Mouse (Mus musculus): ENCODE data around the gene Fbxo7. TPM values are rescaled to one million over a fixed set of nuclear protein-coding genes. Genes with fewer than 3 reads are reported as not detected.

Gene Fbxo7
- total RNA-seq, 2 experiments from 2014 or later = 8.5 to 11.8 TPM

- Histone ChIP-seq H3K27ac (no peak overlapping the region), H3K4me3 (no peak overlapping the region)
- no peak for TF ChIP-seq CTCF (IDR thresholded peaks at IDR 0.05)
- DNase-seq = no peak
- intact Hi-C loops (cut with DNase I) = no loop called here
These were observed 26.0 kb downstream of the Fbxo7 start for GRCm38 (mm10) chr10:86047786-86048185.

GRCm38 (mm10) chr10:86050522-86050921, 28.8 kb downstream of the Fbxo7 start:
- no peak overlapping the region for H3K27ac ChIP-seq
- TF ChIP-seq CTCF (IDR thresholded peaks at IDR 0.05) = no peak
- DNase-seq = no peak
- intact Hi-C loops (cut with DNase I) = no loop called here
- H3K4me3 ChIP-seq = no peak overlapping the region

GRCm38 (mm10) chr10:86052818-86053522, 31.2 kb downstream of the Fbxo7 start:
- no peak overlapping the region for H3K27ac ChIP-seq
- no peak for TF ChIP-seq CTCF (IDR thresholded peaks at IDR 0.05)
- no peak for DNase-seq
- intact Hi-C loops (cut with DNase I) = no loop called here
- H3K4me3 ChIP-seq = no peak overlapping the region

- no peak for DNase-seq
- TF ChIP-seq CTCF (IDR thresholded peaks at IDR 0.05) = no peak; the same call in 1 of the 2 replicates
- H3K27ac ChIP-seq = no peak overlapping the region
- no peak overlapping the region for H3K4me3 ChIP-seq
- intact Hi-C loops (cut with DNase I) = no loop called here
These were observed 34.6 kb downstream of the Fbxo7 start for GRCm38 (mm10) chr10:86056297-86056903.

- TF ChIP-seq CTCF (IDR thresholded peaks at IDR 0.05) = no peak
- H3K27ac ChIP-seq = no peak overlapping the region
- no peak overlapping the region for H3K4me3 ChIP-seq
- no peak for DNase-seq
- intact Hi-C loops (cut with DNase I) = no loop called here
These were observed 35.5 kb downstream of the Fbxo7 start for GRCm38 (mm10) chr10:86057286-86057685.

- Histone ChIP-seq H3K4me3 (no peak overlapping the region), H3K27ac (no peak overlapping the region)
- intact Hi-C loops (cut with DNase I) = no loop called here
- no peak for TF ChIP-seq CTCF (IDR thresholded peaks at IDR 0.05)
- no peak for DNase-seq
These were observed 35.9 kb downstream of the Fbxo7 start for GRCm38 (mm10) chr10:86057712-86058111.

GRCm38 (mm10) chr10:86060267-86060666, 38.5 kb downstream of the Fbxo7 start:
- Histone ChIP-seq H3K4me3 (no peak overlapping the region), H3K27ac (no peak overlapping the region)
- intact Hi-C loops (cut with DNase I) = no loop called here
- DNase-seq = no peak
- TF ChIP-seq CTCF (IDR thresholded peaks at IDR 0.05) = no peak

- no peak overlapping the region for H3K27ac ChIP-seq
- no peak for TF ChIP-seq CTCF (IDR thresholded peaks at IDR 0.05)
- no peak for DNase-seq
- no peak overlapping the region for H3K4me3 ChIP-seq
- intact Hi-C loops (cut with DNase I) = no loop called here
These were observed 40.7 kb downstream of the Fbxo7 start for GRCm38 (mm10) chr10:86062261-86063017.

GRCm38 (mm10) chr10:86063018-86063384, 41.2 kb downstream of the Fbxo7 start:
- TF ChIP-seq CTCF (IDR thresholded peaks at IDR 0.05) = no peak

GRCm38 (mm10) chr10:86064937-86065336, 43.2 kb downstream of the Fbxo7 start:
- intact Hi-C loops (cut with DNase I) = loop anchor here (1.0 to 5.0 kb wide), 3 partner anchors 117 to 399 kb away; no protein-coding TSS in a partner anchor
- Histone ChIP-seq H3K27ac (peak overlapping the region; percentile 68), H3K4me3 (no peak overlapping the region)
- peak; percentile 94 for TF ChIP-seq CTCF (IDR thresholded peaks at IDR 0.05)
- peak; percentile 82 for DNase-seq

More at GRCm38 (mm10) chr10:86063018-86063384, 41.2 kb downstream of the Fbxo7 start:
- intact Hi-C loops (cut with DNase I) = no loop called here
- no peak for DNase-seq
- H3K4me3 ChIP-seq = no peak overlapping the region
- H3K27ac ChIP-seq = no peak overlapping the region

- intact Hi-C loops (cut with DNase I) = loop anchor here (1.0 to 5.0 kb wide), 3 partner anchors 117 to 399 kb away; no protein-coding TSS in a partner anchor
These were observed 43.9 kb downstream of the Fbxo7 start for GRCm38 (mm10) chr10:86065661-86066060.

GRCm38 (mm10) chr10:86066651-86067050, 44.9 kb downstream of the Fbxo7 start:
- no peak for DNase-seq
- intact Hi-C loops (cut with DNase I) = loop anchor here (5.0 kb wide), 1 partner anchor 116 kb away; no protein-coding TSS in a partner anchor
- no peak for TF ChIP-seq CTCF (IDR thresholded peaks at IDR 0.05)
- peak overlapping the region; percentile 35; the same call in 1 of the 2 replicates for H3K27ac ChIP-seq
- no peak overlapping the region for H3K4me3 ChIP-seq

More at GRCm38 (mm10) chr10:86065661-86066060, 43.9 kb downstream of the Fbxo7 start:
- TF ChIP-seq CTCF (IDR thresholded peaks at IDR 0.05) = no peak
- Histone ChIP-seq H3K27ac (peak overlapping the region; percentile 68), H3K4me3 (no peak overlapping the region)
- no peak for DNase-seq

- intact Hi-C loops (cut with DNase I) = loop anchor here (5.0 kb wide), 1 partner anchor 114 kb away; no protein-coding TSS in a partner anchor
- DNase-seq = no peak
- Histone ChIP-seq H3K4me3 (no peak overlapping the region), H3K27ac (no peak overlapping the region; the same call in 1 of the 2 replicates)
- TF ChIP-seq CTCF (IDR thresholded peaks at IDR 0.05) = no peak
These were observed 46.1 kb downstream of the Fbxo7 start for GRCm38 (mm10) chr10:86067911-86068310.

Data from gastrocnemius, adult 2 months (tissue).